Mouse (Mus musculus): ENCODE measurements at regions not wholly inside any gene's neighbourhood (a gene's known extent, or its start where the extent isn't known, plus 50 kb on each side); places are given as distances from the start of the nearest gene placed in this dataset.

- no peak for TF ChIP-seq CTCF (IDR thresholded peaks at IDR 0.05; ENCODE audit: low read depth)
- TF ChIP-seq EP300 (IDR thresholded peaks at IDR 0.05; ENCODE audit: low read depth), result no peak
Measured at GRCm38 (mm10) chr15:57568006-57568630, 90.7 kb upstream of the Slc22a22 start.
